Mouse (Mus musculus) CH12.LX (cell line): Measurements from ENCODE around the gene Ppip5k1.

Source experiments
- EP300 ChIP-seq: IDR thresholded peaks from 2 replicates; pipeline ENCODE4 v1.6.1; 2011; ENCODE audit warnings: low read length, improper control_type of control experiment
- HCFC1 ChIP-seq: IDR thresholded peaks from 2 replicates; pipeline ENCODE4 v1.6.1; 2012; ENCODE audit warnings: low read depth, mild to moderate bottlenecking, inconsistent platforms, low read length, improper control_type of control experiment
- MYC ChIP-seq: IDR thresholded peaks from 2 replicates; pipeline ENCODE4 v1.6.1; 2011; ENCODE audit warnings: low read depth, mild to moderate bottlenecking, improper control_type of control experiment, low read length
- POLR2A ChIP-seq: IDR thresholded peaks from 2 replicates; pipeline ENCODE4 v1.6.1; 2011; ENCODE audit warnings: low read depth, mild to moderate bottlenecking, improper control_type of control experiment, low read length

- no peak for TF ChIP-seq POLR2A
- TF ChIP-seq HCFC1: no peak
- no peak for TF ChIP-seq MYC
- no peak for TF ChIP-seq EP300
Measured at GRCm38 (mm10) chr2:121287850-121288249, 67.3 kb downstream of the Ppip5k1 start.
